Mouse (Mus musculus) urinary bladder, postnatal 4 days (tissue): Measurements from ENCODE around the gene Olfr1487.
"Not testable (repeated sequence)": the region's sequence is repeated elsewhere in the genome, so short reads cannot be mapped to it uniquely, and the experiment has no call there.

Experiments
- DNase-seq, 2 experiments: peaks; one replicate each; pipeline ENCODE4 v3.0.0; 2021 to 2022; ENCODE audit warnings: low spot score in 2 of 2

The Olfr1487 gene

DNA sequence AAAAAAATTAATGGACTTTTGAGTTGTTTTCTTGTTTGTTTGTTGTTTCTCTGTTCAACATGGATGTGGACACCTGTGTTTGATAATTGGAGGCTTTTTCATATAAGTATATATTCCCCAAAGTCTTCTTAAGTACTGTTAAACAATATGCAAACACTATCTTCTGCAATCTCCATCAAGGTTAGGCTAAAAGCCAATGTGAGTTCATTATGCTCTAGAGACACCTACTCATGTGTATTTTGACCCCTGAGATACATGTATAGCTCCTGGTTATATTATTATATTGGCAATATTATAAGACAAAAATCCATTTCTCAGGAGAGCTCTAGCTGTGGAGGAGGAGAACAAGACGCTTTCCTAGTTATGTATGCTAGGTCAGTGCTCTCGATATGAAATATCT, at the start of gene Olfr1487:
TSS of gene Olfr1487 (plus strand) at position 301 of the 400 bp plus-strand sequence.
- not testable (repeated sequence) for DNase-seq

- DNase-seq: no peak
Observed at GRCm38 (mm10) chr19:13583211-13583610, 34.0 kb upstream of the Olfr1487 start, which contains the start of gene Olfr1484. Olfr1484 (plus strand) TSS chr19:13583511.

DNA sequence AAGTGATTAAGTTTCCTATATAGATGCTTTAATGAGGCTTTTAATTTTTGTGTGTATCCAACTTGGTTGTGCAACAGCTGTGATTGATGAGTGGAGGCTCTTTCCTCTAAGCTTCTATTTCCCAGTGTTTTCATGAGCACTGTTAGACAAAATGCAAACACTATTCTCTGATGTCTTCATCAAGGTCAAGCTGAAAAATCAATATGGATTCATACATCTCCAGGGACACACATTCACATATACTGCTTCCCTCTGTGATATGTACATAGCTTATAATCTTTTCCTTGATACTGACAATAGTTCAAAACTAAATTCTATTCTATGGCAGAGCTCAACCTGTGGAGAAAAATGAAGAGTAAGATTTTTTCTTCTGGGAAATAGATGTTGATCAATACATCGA, 14.1 kb downstream of the Olfr1487 start, which contains the start of gene Olfr1489:
TSS of gene Olfr1489 (plus strand) at position 301 of the 400 bp plus-strand sequence.
- DNase-seq: no peak

- DNase-seq: no peak
Observed at GRCm38 (mm10) chr19:13650791-13651190, 33.6 kb downstream of the Olfr1487 start, which contains the start of gene Olfr1490. Olfr1490 (plus strand) TSS chr19:13651091.
